In genomic region chr3:86999415-86999740, GRCm38 (mm10) we compare ENCODE assay signal across 8 mouse cellular contexts. TPM values are rescaled to one million over a fixed set of nuclear protein-coding genes. Genes with fewer than 3 reads are reported as not detected.
DNase-seq lines count a peak whose midpoint lies in the region; ATAC-seq and TF ChIP-seq lines count a peak whose summit lies in the region.

Gene Cd1d1, minus strand, starts transcription at chr3:86999441.

- no peak for TF ChIP-seq POLR2A in lung, adult 2 months (IDR thresholded peaks at IDR 0.05; ENCODE audit: borderline replicate concordance, extremely low read depth, low read depth, low read length)

- H3K36me3 ChIP-seq in hindbrain, embryonic 15.5 days = no peaks in the 10 kb centered on the region
- H3K36me3 ChIP-seq in midbrain, embryonic 14.5 days (ENCODE audit: control insufficient read depth, insufficient read depth, low read length) = no peaks in the 10 kb centered on the region

- H3K4me2 ChIP-seq in hindbrain, embryonic 15.5 days = peak within 1 kb of the TSS; percentile 71
- peak within 1 kb of the TSS; percentile 63 for H3K4me2 ChIP-seq in midbrain, embryonic 14.5 days (ENCODE audit: low read length)

- H3K4me1 ChIP-seq in lung, adult 2 months (ENCODE audit: control insufficient read depth, insufficient read depth, low read length) = no peaks in the 10 kb centered on the region
- H3K4me1 ChIP-seq in hindbrain, embryonic 15.5 days (replicated peaks) = peaks cover 10% of the 10 kb centered on the region
- no peaks in the 10 kb centered on the region; the same call in 1 of the 2 replicates for H3K4me1 ChIP-seq in midbrain, embryonic 14.5 days (ENCODE audit: control insufficient read depth, insufficient read depth, low read length)

- H3K9ac ChIP-seq in hindbrain, embryonic 15.5 days = peak within 1 kb of the TSS; percentile 58
- peak within 1 kb of the TSS; percentile 65 for H3K9ac ChIP-seq in midbrain, embryonic 14.5 days (replicated peaks; ENCODE audit: low read length)

- TF ChIP-seq CTCF in lung, adult 2 months (IDR thresholded peaks at IDR 0.05; ENCODE audit: insufficient read depth, low read length) = no peak

- ATAC-seq in common myeloid progenitor, adult 5-6 weeks (replicated peaks; ENCODE audit: low read depth, poor library complexity, severe bottlenecking) = no peak
- ATAC-seq in hindbrain, embryonic 15.5 days (ENCODE audit: low FRiP score, low read depth) = no peak
- ATAC-seq in midbrain, embryonic 14.5 days (ENCODE audit: low FRiP score, low TSS enrichment) = no peak

- no peaks in the 10 kb centered on the region for H3K27me3 ChIP-seq in hindbrain, embryonic 15.5 days
- H3K27me3 ChIP-seq in midbrain, embryonic 14.5 days (ENCODE audit: control insufficient read depth, insufficient read depth, low read length) = no peaks in the 10 kb centered on the region

- WGBS in lung, adult 2 months = 5% methylated on average over 8 of the region's 8 CpGs
- 20% methylated on average over 8 of the region's 8 CpGs for WGBS in hindbrain, embryonic 15.5 days
- 27% methylated on average over 8 of the region's 8 CpGs for WGBS in midbrain, embryonic 14.5 days

- peak within 1 kb of the TSS; percentile 88 for H3K27ac ChIP-seq in hindbrain, embryonic 15.5 days (replicated peaks)
- H3K27ac ChIP-seq in midbrain, embryonic 14.5 days (replicated peaks; ENCODE audit: low read depth, low read length) = peak within 1 kb of the TSS; percentile 89

- DNase-seq in lung, adult 2 months = no peak
- DNase-seq in lung, postnatal 14 days = no peak
- DNase-seq in midbrain, embryonic 14.5 days = no peak
- no peak for DNase-seq in cerebellum, adult 18-20 months
- no peak for DNase-seq in kidney, postnatal 4 days
- DNase-seq in testis, postnatal 10 days (ENCODE audit: low spot score) = no peak

- H3K9me3 ChIP-seq in hindbrain, embryonic 15.5 days = no peaks in the 10 kb centered on the region
- H3K9me3 ChIP-seq in midbrain, embryonic 14.5 days (ENCODE audit: control insufficient read depth, low read length) = no peaks in the 10 kb centered on the region

- peak within 1 kb of the TSS; percentile 79 for H3K4me3 ChIP-seq in lung, adult 2 months (replicated peaks; ENCODE audit: extremely low read depth, low read depth, low read length)
- H3K4me3 ChIP-seq in hindbrain, embryonic 15.5 days = peak within 1 kb of the TSS; percentile 50
- peak within 1 kb of the TSS; percentile 54 for H3K4me3 ChIP-seq in midbrain, embryonic 14.5 days (replicated peaks; ENCODE audit: low read depth, low read length)

RNA-seq across cellular contexts. Expression of gene Cd1d1, which starts in this region (rescaled TPM):
- 18.3 and 19.4 TPM in 2 replicates for polyA plus RNA-seq in lung, adult 2 months (2012; rRNA removed)
- total RNA-seq in common myeloid progenitor, adult 5-6 weeks (2017) = 23.9 and 29.4 TPM in 2 replicates
- 47.3 and 52.2 TPM in 2 replicates for polyA plus RNA-seq in hindbrain, embryonic 15.5 days (2015; fragmentation: Nextera tagmentation; extraction: Ambion mirVana)
- polyA plus RNA-seq in midbrain, embryonic 14.5 days (2014; fragmentation: Nextera tagmentation; extraction: Ambion mirVana) = 38.5 and 43.9 TPM in 2 replicates
